Mouse (Mus musculus): Measurements from ENCODE around the gene Pias1.

Pias1 gene

GRCm38 (mm10) chr9:62858266-62859019 is 129.3 kb downstream of the Pias1 start:
- DNase-seq (ENCODE audit: extremely low read depth, low read depth, low spot score): no peak

DNA sequence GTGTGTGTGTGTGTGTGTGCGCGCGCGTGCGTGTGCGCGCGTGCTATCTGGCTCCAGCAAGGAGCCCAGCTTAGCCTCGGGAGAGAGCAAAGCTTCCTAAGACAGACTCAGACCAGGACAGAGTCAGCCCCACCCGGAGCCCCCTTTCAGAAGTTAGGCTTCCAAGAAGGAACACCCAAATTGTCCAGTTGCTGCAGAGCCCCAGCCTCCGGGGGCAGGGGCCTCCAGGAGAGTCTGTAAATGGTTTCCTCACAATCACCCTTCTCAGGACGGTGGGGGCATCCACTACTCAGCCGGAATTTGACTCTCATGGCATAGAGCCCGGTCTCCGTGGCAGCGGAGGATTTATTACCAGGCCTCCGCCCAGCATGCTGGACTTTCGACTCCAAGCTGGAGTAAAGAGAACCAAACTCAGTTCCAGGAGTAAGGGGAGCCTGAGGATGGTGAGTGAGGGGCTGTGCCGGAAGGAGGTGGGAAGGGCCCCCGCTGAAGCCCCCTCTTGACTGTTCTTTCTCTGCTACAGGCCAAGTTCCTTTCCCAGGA is 129.9 kb downstream of the Pias1 start, which contains the start of gene Calml4:
Gene Calml4 (plus strand): TSS at position 362 of the 543 bp plus-strand sequence.
- DNase-seq (ENCODE audit: extremely low read depth, low read depth, low spot score): no peak

DNA sequence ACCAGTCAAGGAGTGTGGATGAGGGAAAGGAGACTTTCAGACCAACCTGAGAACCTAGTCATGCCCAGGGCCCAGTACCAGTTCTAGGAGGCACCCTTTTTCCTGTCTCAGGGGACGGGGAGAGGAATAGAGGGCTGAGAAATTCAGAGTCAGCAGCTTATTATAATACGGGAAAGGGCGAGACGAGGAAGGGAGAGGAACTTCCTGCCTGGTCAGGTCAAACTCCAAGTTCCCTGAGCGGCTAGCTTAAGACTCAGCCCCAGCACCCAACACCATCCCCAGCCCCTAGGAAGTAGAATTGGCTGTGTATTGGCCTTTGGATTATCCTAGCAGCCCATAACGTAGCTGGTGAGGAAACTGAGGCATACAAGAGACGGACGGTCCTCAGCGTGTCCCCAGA is 130.5 kb downstream of the Pias1 start:
- no peak for DNase-seq (ENCODE audit: extremely low read depth, low read depth, low spot score)

GRCm38 (mm10) chr9:62854483-62854882 is 133.2 kb downstream of the Pias1 start:
- DNase-seq (ENCODE audit: extremely low read depth, low read depth, low spot score): no peak

- DNase-seq (ENCODE audit: extremely low read depth, low read depth, low spot score): no peak
These were observed 136.2 kb downstream of the Pias1 start for GRCm38 (mm10) chr9:62851571-62851970.

DNA sequence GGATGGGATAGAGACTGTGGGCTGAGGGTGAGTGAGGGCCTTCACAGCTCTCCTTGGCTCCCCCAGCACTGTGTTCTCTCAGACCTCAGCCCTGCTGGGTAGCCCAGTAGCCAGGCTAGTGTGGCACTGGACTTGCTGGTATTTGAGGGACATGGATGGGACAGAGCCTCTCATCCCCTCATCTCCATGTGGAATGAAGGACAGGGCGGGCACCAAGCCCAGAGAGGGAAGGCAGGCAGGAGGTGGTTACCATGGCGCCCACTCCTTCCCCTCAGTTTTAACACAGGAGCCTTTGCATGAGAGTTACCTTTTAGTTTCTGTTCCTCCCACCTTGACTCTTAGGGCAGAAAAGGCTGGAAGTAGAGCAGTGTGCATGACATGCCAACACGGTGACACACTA is 139.1 kb downstream of the Pias1 start:
- no peak for DNase-seq (ENCODE audit: extremely low read depth, low read depth, low spot score)

DNA sequence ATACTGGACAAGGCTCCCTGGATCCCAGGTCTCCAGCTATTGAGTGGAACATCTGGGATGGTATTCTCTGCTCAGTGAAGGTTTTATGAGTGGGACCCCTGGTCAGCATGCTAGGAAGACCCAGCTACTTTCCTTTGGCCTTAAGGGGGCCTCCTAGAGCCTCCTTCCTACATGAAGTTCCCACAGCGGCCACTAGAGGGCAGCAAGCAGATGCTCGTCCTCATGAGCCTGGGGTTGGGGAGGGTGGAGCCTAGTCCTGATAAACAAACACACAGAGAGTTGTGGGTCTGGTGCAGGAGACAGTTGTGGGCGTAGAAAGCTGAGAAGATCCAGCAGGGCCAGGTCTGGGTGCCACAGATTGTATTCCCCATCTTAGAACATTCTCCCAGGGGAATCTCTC is 140.0 kb downstream of the Pias1 start:
- no peak for DNase-seq (ENCODE audit: extremely low read depth, low read depth, low spot score)

- no peak for DNase-seq (ENCODE audit: extremely low read depth, low read depth, low spot score)
These were observed 143.3 kb downstream of the Pias1 start for GRCm38 (mm10) chr9:62844461-62844860.

- no peak for DNase-seq (ENCODE audit: extremely low read depth, low read depth, low spot score)
These were observed 144.2 kb downstream of the Pias1 start for GRCm38 (mm10) chr9:62843356-62844024.

DNA sequence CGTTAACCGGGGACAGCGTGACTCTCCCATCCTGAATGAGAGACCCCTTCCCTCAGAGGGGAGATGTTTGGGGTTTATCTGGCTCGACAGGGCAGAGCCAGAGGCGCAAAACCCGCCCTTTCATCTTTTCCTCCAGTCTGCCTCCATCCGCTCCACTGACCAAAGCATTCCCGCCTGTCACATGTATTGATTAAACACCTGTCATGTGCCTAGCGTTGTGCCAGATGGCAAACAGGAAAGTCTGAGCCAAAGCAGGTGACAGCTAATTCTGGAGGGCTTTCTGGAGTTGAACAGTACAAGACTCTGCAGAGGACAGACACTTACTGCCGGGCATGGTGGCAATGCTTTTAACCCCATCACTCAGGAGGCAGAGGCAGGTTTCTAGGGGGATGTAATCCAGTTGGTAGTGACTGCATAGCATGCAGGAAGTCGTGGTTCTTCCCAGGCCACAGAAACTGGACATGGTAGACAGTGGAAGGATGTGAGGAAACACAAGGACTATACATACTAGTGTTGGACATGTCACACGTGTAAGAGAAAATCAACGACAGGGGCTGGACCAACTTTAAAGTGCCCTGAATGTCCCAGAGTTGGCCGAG is 148.5 kb downstream of the Pias1 start:
- DNase-seq (ENCODE audit: extremely low read depth, low read depth, low spot score): no peak

GRCm38 (mm10) chr9:62838506-62839171 is 149.1 kb downstream of the Pias1 start, which contains the start of gene Cln6:
Gene Cln6 (plus strand): TSS chr9:62838785.
- DNase-seq (ENCODE audit: extremely low read depth, low read depth, low spot score): no peak

- no peak for DNase-seq (ENCODE audit: extremely low read depth, low read depth, low spot score)
These were observed 149.6 kb downstream of the Pias1 start for GRCm38 (mm10) chr9:62838146-62838505.

DNA sequence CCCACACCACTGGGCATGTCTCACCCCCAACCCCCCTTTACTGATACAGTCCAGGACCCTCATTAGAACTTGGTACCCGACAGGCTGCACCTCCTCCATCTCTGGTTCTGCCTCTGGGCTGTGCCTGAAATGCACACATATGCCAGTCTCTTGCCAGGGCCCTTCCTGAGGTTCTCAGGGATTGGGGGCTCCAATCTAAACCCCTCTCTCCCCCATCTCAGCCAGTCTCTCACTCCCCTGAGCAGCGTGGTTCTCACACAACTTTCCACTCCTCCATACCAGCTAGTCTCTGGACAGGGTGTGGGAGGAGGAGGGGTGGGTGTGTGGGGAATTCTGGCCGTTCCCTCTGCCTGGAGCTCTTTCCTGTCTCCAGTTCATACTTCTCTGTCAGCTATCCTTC is 150.1 kb downstream of the Pias1 start:
- DNase-seq (ENCODE audit: extremely low read depth, low read depth, low spot score): no peak

DNA sequence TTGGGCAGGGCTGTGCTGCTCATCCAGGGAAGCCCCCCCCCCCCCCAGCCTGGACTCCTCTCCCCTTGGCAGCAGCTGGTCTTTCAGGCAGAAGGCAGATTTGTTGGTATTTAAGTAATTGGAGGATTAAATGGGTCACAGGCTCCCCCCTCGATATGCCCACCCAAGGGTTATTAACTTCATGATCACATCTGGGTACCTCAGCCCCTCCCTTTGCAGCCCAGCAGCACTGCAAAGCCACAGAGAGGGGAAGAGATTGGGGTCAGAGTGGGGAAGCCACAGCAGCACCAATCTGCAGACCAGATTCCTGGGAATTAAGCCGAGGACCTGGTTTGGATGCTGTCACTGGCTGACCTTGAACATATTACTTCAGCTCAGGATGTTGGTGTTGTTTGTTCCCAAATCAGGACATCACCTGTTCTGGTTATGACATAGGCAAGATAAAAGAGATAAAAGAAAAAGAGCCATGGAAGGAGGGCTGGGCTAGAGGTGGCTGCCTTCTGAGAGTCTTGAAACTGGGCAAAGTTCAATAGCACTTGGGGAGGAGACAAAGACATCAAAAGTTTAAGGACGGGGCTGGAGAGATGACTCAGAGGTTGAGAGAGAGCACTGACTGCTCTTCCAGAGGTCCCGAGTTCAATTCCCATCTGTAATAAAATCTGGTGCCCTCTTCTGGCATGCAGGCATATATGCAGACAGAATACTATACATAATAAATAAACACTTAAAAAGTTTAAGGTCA is 151.8 kb downstream of the Pias1 start:
- no peak for DNase-seq (ENCODE audit: extremely low read depth, low read depth, low spot score)

DNA sequence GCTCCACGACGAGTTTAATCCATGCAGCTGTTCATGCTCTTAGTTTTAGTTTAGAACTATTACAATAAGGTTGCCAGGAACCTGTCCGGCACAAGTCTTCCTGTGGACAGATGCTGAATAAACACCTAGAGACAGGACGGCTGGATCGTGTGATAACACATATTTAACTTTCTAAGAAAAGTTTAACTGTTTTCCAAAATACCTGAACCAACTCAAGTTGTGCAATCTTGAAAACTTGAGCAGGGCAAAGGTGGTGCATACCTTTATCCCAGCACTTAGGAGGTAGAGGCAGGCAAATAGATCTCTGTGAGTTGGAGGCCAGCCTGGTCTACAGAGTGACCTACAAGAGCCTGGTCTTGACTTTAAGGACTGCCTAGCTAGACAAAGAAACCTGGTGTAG is 152.8 kb downstream of the Pias1 start:
- no peak for DNase-seq (ENCODE audit: extremely low read depth, low read depth, low spot score)

- no peak for DNase-seq (ENCODE audit: extremely low read depth, low read depth, low spot score)
These were observed 157.8 kb downstream of the Pias1 start for GRCm38 (mm10) chr9:62829877-62830276.

- DNase-seq (ENCODE audit: extremely low read depth, low read depth, low spot score): peak; percentile 51
These were observed 159.1 kb downstream of the Pias1 start for GRCm38 (mm10) chr9:62828662-62829086.
